Mouse (Mus musculus): ENCODE measurements at regions not wholly inside any gene's neighbourhood (a gene's known extent, or its start where the extent isn't known, plus 50 kb on each side); places are given as distances from the start of the nearest gene placed in this dataset.

- TF ChIP-seq CTCF (IDR thresholded peaks at IDR 0.05; ENCODE audit: low read depth, low read length) (no peak), POLR2A (IDR thresholded peaks at IDR 0.05; ENCODE audit: extremely low read depth, insufficient read depth, low read length) (no peak)
Observed at GRCm38 (mm10) chr14:104658751-104659150, 136.3 kb upstream of the Rnf219 start.
